12 mouse cellular contexts compared by ENCODE assay signal in the genomic region with DNA sequence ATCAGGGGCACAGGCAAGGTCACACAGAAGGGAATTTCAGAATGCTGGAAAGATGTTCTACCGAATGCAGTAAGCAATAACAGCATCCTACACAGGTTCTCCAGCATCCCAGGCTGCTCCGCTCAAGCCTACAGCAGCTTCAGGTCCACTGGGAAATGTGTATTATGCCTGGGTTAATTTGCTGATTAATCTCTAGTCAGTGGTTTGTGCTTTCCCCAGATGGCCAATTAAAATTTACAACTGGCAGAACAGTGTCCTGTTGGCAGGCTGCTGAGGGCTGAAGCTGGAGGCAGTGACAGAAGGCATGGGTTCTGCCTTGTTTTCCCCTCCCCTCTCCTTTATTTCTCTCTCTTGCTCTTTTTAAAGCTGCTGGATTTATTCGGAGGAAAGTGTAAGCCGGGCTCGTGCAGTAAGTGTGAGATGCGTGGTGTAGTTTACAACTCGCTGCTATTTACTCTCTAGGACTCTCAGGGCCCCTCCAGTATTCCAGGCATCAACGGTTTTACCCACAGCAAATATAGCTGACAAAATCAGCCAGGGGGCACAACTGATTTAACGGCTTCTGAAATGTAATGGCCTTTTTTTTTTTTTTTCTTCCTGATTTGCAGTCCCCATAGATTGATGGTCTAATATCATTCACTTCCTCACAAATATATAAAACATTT.
DNase-seq lines count a peak whose midpoint lies in the region; ATAC-seq and TF ChIP-seq lines count a peak whose summit lies in the region.
"Had no signal": no experiment of that assay in that cellular context is flagged by ENCODE, and none has a peak within 500 bp of the region (broad histone marks: within the 10 kb centered on the region; RNA-seq: fewer than 3 reads in every experiment).

No protein-coding gene starts in this region.

- H3K9ac ChIP-seq in limb, embryonic 14.5 days (ENCODE audit: low read depth, low read length, severe bottlenecking), result no peak overlapping the region
- H3K9ac ChIP-seq in liver, embryonic 11.5 days (ENCODE audit: low read depth, low read length), result no peak overlapping the region
- H3K9ac ChIP-seq: heart, embryonic 15.5 days had no signal

- H3K27ac ChIP-seq in hindbrain, embryonic 10.5 days, result no peak overlapping the region
- no peak overlapping the region for H3K27ac ChIP-seq in limb, embryonic 14.5 days (replicated peaks; ENCODE audit: low read depth, low read length)
- no peak overlapping the region for H3K27ac ChIP-seq in liver, embryonic 11.5 days (ENCODE audit: low read depth, low read length)
- H3K27ac ChIP-seq: heart, embryonic 15.5 days; left cerebral cortex, adult 2 months had no signal

- no peak for TF ChIP-seq POLR2A in limb, embryonic 14.5 days (IDR thresholded peaks at IDR 0.05; ENCODE audit: borderline replicate concordance, extremely low read depth, insufficient read depth, insufficient read length)

- ATAC-seq in limb, embryonic 14.5 days (ENCODE audit: low FRiP score, low read depth), result no peak
- no peak for ATAC-seq in liver, embryonic 11.5 days (replicated peaks; ENCODE audit: low FRiP score)

- no peaks in the 10 kb centered on the region for H3K9me3 ChIP-seq in hindbrain, embryonic 10.5 days
- no peaks in the 10 kb centered on the region for H3K9me3 ChIP-seq in limb, embryonic 14.5 days (ENCODE audit: control insufficient read depth, low read length)
- H3K9me3 ChIP-seq in liver, embryonic 11.5 days (ENCODE audit: control insufficient read depth, low read length), result no peaks in the 10 kb centered on the region
- H3K9me3 ChIP-seq: G1E; heart, embryonic 15.5 days had no signal

- H3K4me3 ChIP-seq in hindbrain, embryonic 10.5 days, result no peak overlapping the region
- H3K4me3 ChIP-seq in limb, embryonic 14.5 days (replicated peaks; ENCODE audit: low read length), result no peak overlapping the region
- no peak overlapping the region for H3K4me3 ChIP-seq in liver, embryonic 11.5 days (ENCODE audit: low read depth, low read length)
- H3K4me3 ChIP-seq: erythroblast, embryonic 14.5 days; heart, embryonic 15.5 days; left cerebral cortex, adult 2 months had no signal

- H3K36me3 ChIP-seq in hindbrain, embryonic 10.5 days, result no peaks in the 10 kb centered on the region
- no peaks in the 10 kb centered on the region for H3K36me3 ChIP-seq in limb, embryonic 14.5 days (ENCODE audit: control insufficient read depth, insufficient read depth, low read length)
- H3K36me3 ChIP-seq in liver, embryonic 11.5 days (ENCODE audit: control insufficient read depth, insufficient read depth, low read length), result no peaks in the 10 kb centered on the region
- H3K36me3 ChIP-seq: G1E; heart, embryonic 15.5 days had no signal

- peak overlapping the region; percentile 25; the same call in 1 of the 2 replicates for H3K4me2 ChIP-seq in limb, embryonic 14.5 days (replicated peaks; ENCODE audit: low read depth, low read length, severe bottlenecking)
- no peak overlapping the region for H3K4me2 ChIP-seq in liver, embryonic 11.5 days
- H3K4me2 ChIP-seq: heart, embryonic 15.5 days had no signal

- H3K4me1 ChIP-seq in hindbrain, embryonic 10.5 days (replicated peaks), result peaks cover 12% of the 10 kb centered on the region
- H3K4me1 ChIP-seq in limb, embryonic 14.5 days (ENCODE audit: control insufficient read depth, insufficient read depth, low read length), result peaks cover 6% of the 10 kb centered on the region; the same call in 1 of the 2 replicates
- no peaks in the 10 kb centered on the region for H3K4me1 ChIP-seq in liver, embryonic 11.5 days (replicated peaks; ENCODE audit: control insufficient read depth, insufficient read depth, low read length)
- H3K4me1 ChIP-seq: heart, embryonic 15.5 days had no signal

- H3K27me3 ChIP-seq in hindbrain, embryonic 10.5 days (ENCODE audit: insufficient read depth, poor library complexity, severe bottlenecking), result no peaks in the 10 kb centered on the region
- H3K27me3 ChIP-seq in limb, embryonic 14.5 days (ENCODE audit: control insufficient read depth, insufficient read depth, low read length), result no peaks in the 10 kb centered on the region
- no peaks in the 10 kb centered on the region for H3K27me3 ChIP-seq in liver, embryonic 11.5 days (replicated peaks; ENCODE audit: control insufficient read depth, insufficient read depth, low read length)
- H3K27me3 ChIP-seq: heart, embryonic 15.5 days had no signal

- DNase-seq in right cerebral cortex, postnatal 10 days (ENCODE audit: low spot score in 2 of 2), result peak; percentile 19 to 25
- no peak for DNase-seq in right cerebral cortex, adult 2 months (ENCODE audit: low spot score in 2 of 2)
- peak; percentile 9 for DNase-seq in hindbrain, embryonic 10.5 days (ENCODE audit: low spot score)
- no peak for DNase-seq in limb, embryonic 14.5 days (ENCODE audit: low spot score)
- peak; percentile 80 for DNase-seq in retina, postnatal 1 day
- no peak for DNase-seq in liver, embryonic 11.5 days (ENCODE audit: low spot score)
- no peak for DNase-seq in lung, postnatal 14 days
- DNase-seq in kidney, postnatal 25 days, result no peak

- 60% methylated on average over 9 of the region's 9 CpGs for WGBS in hindbrain, embryonic 10.5 days
- WGBS in limb, embryonic 14.5 days, result 8% methylated on average over 9 of the region's 9 CpGs
- WGBS in liver, embryonic 11.5 days, result 48% methylated on average over 9 of the region's 9 CpGs

Comparison
In these comparisons a context has a peak if more than half of its experiments do, and no peak if none do; other contexts are left out.
1. DNase-seq: peak in right cerebral cortex, postnatal 10 days (2 of 2), hindbrain, embryonic 10.5 days (single experiment) and retina, postnatal 1 day (single experiment); none in right cerebral cortex, adult 2 months (0 of 2), limb, embryonic 14.5 days (single experiment), liver, embryonic 11.5 days (single experiment), lung, postnatal 14 days (single experiment) and kidney, postnatal 25 days (0 of 2).